14 mouse cellular contexts compared by ENCODE assay signal in the genomic region with DNA sequence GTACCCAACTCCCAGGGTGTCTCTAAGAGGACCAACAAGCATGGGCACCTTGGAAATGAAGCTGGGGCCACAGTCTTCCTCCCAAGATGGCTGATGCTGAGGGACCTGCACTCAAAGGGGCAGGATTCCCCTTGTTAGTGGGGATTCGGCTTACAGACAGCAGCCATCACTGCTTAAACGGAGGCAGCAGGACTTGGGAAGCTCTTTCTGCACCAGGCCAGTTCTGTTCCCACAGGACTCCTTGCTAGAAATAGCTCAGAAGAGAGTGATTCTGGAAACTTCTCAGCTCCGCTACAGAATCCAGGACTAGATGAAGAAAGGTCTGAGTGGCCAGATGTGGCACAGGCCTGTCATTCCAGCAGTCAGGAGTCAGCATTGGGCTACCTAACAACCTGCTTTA.
"Had no signal": no experiment of that assay in that cellular context is flagged by ENCODE, and none has a peak within 500 bp of the region (broad histone marks: within the 10 kb centered on the region; RNA-seq: fewer than 3 reads in every experiment).

No protein-coding gene starts in this region.

- H3K4me3 ChIP-seq: limb, embryonic 12.5 days; liver, embryonic 13.5 days; lung, embryonic 15.5 days; midbrain, embryonic 15.5 days; neural tube, embryonic 12.5 days had no signal

- DNase-seq: kidney, postnatal 25 days; liver; liver, embryonic 13.5 days; liver, postnatal 0 days; lung, postnatal 14 days; thymus, postnatal 4 days had no signal

- H3K36me3 ChIP-seq: limb, embryonic 12.5 days; liver, embryonic 13.5 days; lung, embryonic 15.5 days; midbrain, embryonic 15.5 days; neural tube, embryonic 12.5 days had no signal

- H3K4me2 ChIP-seq: limb, embryonic 12.5 days; liver, embryonic 13.5 days; lung, embryonic 15.5 days; midbrain, embryonic 11.5 days; midbrain, embryonic 15.5 days; neural tube, embryonic 12.5 days had no signal

- ATAC-seq: liver, postnatal 0 days; midbrain, embryonic 15.5 days had no signal

- H3K27ac ChIP-seq: limb, embryonic 12.5 days; liver, embryonic 13.5 days; lung, embryonic 15.5 days; macrophage; midbrain, embryonic 15.5 days; neural tube, embryonic 12.5 days; stomach, postnatal 0 days had no signal

- H3K27me3 ChIP-seq: limb, embryonic 12.5 days; liver, embryonic 13.5 days; lung, embryonic 15.5 days; megakaryocyte, embryonic 14.5 days; midbrain, embryonic 15.5 days; neural tube, embryonic 12.5 days had no signal

- H3K4me1 ChIP-seq: midbrain, embryonic 15.5 days had no signal

- H3K9ac ChIP-seq: limb, embryonic 12.5 days; liver, embryonic 13.5 days; liver, postnatal 0 days; lung, embryonic 15.5 days; midbrain, embryonic 15.5 days; neural tube, embryonic 12.5 days had no signal

- H3K9me3 ChIP-seq: limb, embryonic 12.5 days; liver, embryonic 13.5 days; lung, embryonic 15.5 days; midbrain, embryonic 15.5 days; neural tube, embryonic 12.5 days had no signal
